Mouse (Mus musculus) heart, embryonic 12.5 days (tissue): ENCODE results near the gene Gm5141. TPM values are rescaled to one million over a fixed set of nuclear protein-coding genes. Genes with fewer than 3 reads are reported as not detected.
"Not testable (repeated sequence)": the region's sequence is repeated elsewhere in the genome, so short reads cannot be mapped to it uniquely, and the experiment has no call there.

Experiments
- ATAC-seq: fragments of 200-750 bp; cut with Nextera tagmentation; 2 replicates; pipeline ENCODE4 v1.8.0; 2017; ENCODE audit warnings: moderate TSS enrichment, moderate library complexity; ENCODE audit not compliant: insufficient number of reproducible peaks, low FRiP score
- H3K27ac ChIP-seq: fragments of 300-500 bp; sonication (generic); 2 replicates; pipeline ENCODE4 v1.5.1; 2016; ENCODE audit warnings: mild to moderate bottlenecking, moderate library complexity; ENCODE audit not compliant: poor library complexity, severe bottlenecking
- H3K27me3 ChIP-seq: fragments of 300-500 bp; sonication (generic); replicated peaks from 2 replicates; pipeline ENCODE4 v1.6.1; 2016; ENCODE audit warnings: mild to moderate bottlenecking, moderate library complexity
- H3K36me3 ChIP-seq: fragments of 300-500 bp; sonication (generic); 2 replicates; pipeline ENCODE4 v1.6.1; 2016; ENCODE audit warnings: mild to moderate bottlenecking, moderate library complexity
- H3K4me1 ChIP-seq: fragments of 300-500 bp; sonication (generic); replicated peaks from 2 replicates; pipeline ENCODE4 v1.6.1; 2016; ENCODE audit warnings: mild to moderate bottlenecking
- H3K4me2 ChIP-seq: fragments of 300-500 bp; sonication (generic); 2 replicates; pipeline ENCODE4 v1.6.1; 2016; ENCODE audit warnings: mild to moderate bottlenecking, moderate library complexity
- H3K4me3 ChIP-seq: fragments of 300-500 bp; sonication (generic); 2 replicates; pipeline ENCODE4 v1.5.1; 2016; ENCODE audit warnings: mild to moderate bottlenecking
- H3K9ac ChIP-seq: fragments of 300-500 bp; sonication (generic); 2 replicates; pipeline ENCODE4 v1.6.1; 2016; ENCODE audit warnings: mild to moderate bottlenecking, moderate library complexity
- H3K9me3 ChIP-seq: fragments of 300-500 bp; sonication (generic); replicated peaks from 2 replicates; pipeline ENCODE4 v1.6.1; 2016; ENCODE audit warnings: mild to moderate bottlenecking, moderate library complexity
- WGBS: fragments of 180-500 bp; shearing (Covaris S2); methylation state at CpG from one replicate; pipeline ENCODE4 v1.1.7; 2016; 5-methylcytosine and 5-hydroxymethylcytosine counted together
- polyA plus RNA-seq: library from polyadenylated mRNA; unstranded; fragments of >200 nt; fragmentation: Nextera tagmentation; extraction: Ambion mirVana; gene quantifications from 2 replicates; pipeline ENCODE4 v1.2.1, GENCODE M21; 2016

The Gm5141 gene
- polyA plus RNA-seq = 5.7 and 6.4 TPM in 2 replicates

DNA sequence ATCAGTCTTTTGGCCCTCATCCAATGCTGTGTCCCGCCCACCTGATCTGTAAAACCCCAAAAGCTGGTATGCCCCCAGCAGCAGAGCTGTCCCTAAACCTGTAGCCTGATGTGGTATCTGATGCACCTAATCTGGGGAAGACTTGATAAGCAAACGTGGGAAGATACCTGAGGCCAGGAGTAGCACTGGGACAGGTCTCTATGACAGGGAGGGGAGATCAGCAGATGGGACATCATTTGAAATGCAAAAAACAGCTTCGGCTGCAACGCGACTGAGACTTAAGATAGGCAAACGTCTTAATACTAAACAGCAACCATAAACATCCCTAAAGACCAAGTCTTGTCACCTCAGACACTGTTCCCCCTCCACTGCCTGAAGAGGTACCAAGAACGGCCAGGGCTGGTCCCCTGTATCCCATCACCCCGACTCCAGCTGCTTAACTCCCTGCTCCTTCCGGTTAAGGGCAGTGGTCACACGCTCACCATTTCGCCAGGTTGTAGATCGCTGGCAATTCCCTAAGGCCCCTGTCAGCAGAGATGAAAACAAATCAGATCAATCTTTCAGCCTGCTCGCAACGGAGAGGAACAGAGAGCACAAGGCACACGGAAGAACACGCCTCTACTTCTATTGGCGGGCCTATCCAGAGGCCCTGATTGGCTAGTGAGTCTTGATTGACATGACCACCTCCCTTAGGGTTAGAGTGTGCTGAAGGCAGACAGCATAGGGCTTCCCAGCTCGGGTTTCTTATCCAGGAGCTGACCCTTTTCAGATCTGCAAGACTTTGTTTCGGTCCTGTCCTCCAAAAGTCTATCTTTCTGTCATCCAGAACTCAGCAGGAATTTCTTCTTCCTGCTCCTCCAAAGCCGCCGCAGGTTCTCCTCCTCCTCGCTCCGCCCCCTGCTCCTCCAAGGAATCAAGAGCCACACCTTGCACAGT, at the start of gene Gm5141:
Gm5141 (minus strand) TSS at position 610 of the 936 bp plus-strand sequence.
- not testable (repeated sequence) for H3K27me3 ChIP-seq, H3K9me3 ChIP-seq, H3K4me1 ChIP-seq, H3K27ac ChIP-seq, H3K36me3 ChIP-seq
- H3K4me2 ChIP-seq = peak within 1 kb of the TSS; percentile 75
- 5% methylated on average over 22 of the region's 23 CpGs for WGBS
- peak; percentile 92 for ATAC-seq
- peak within 1 kb of the TSS; percentile 69 for H3K9ac ChIP-seq
- peak within 1 kb of the TSS; percentile 67 for H3K4me3 ChIP-seq

DNA sequence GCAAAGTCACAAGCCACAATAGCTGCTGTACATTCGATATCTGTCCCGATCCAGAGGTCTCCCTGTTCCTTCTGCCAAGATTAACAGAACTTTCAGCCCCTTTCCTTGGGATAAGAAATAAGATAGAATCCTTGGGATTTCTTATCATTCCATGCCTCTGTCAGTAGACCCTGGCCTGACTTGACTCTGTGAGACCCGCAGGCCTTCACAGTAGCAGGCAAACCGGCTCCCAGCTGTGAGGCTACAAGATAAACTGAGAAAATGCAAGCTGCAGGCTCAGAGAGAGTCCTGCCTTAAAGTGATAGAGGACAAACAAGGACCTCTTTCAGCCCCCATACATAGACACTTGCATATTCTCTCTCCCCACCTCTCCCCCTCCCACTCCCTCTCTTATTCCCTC, 47.7 kb upstream of the Gm5141 start:
- Histone ChIP-seq H3K27ac (no peak overlapping the region), H3K27me3 (no peaks in the 10 kb centered on the region), H3K4me2 (no peak overlapping the region), H3K9me3 (no peaks in the 10 kb centered on the region), H3K4me1 (no peaks in the 10 kb centered on the region), H3K9ac (no peak overlapping the region), H3K4me3 (no peak overlapping the region), H3K36me3 (no peaks in the 10 kb centered on the region)
- no peak for ATAC-seq
- WGBS = 11% methylated on average over 4 of the region's 4 CpGs

GRCm38 (mm10) chr13:62832239-62832638, 46.6 kb upstream of the Gm5141 start:
- no peak overlapping the region for H3K4me2 ChIP-seq
- 52% methylated on average over 2 of the region's 2 CpGs for WGBS
- H3K9me3 ChIP-seq = no peaks in the 10 kb centered on the region
- no peaks in the 10 kb centered on the region for H3K4me1 ChIP-seq
- H3K27me3 ChIP-seq = no peaks in the 10 kb centered on the region
- H3K36me3 ChIP-seq = no peaks in the 10 kb centered on the region
- H3K27ac ChIP-seq = no peak overlapping the region
- no peak for ATAC-seq
- no peak overlapping the region for H3K4me3 ChIP-seq
- no peak overlapping the region for H3K9ac ChIP-seq

DNA sequence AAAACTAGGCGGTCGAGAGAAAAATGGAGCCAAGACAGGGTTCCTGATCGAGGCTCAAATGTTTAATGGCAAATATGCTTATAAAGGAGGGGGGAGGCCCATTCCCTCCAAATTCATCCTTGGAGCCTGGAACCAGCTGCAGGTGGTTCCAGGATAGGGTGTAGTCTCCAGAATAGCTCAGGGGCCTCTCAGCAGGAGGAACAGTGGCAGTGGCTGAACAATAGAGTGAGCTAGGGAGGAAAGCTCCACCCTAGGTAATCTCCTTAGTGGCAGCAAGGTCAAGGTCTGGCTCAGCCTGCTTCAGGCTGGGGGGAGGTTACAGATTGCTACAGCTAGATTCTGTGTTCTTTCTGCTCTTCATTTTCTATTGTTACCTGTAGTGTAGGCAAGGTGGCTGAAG, 30.1 kb upstream of the Gm5141 start:
- H3K36me3 ChIP-seq, H3K4me2 ChIP-seq, H3K27me3 ChIP-seq, ATAC-seq, H3K4me1 ChIP-seq, H3K9ac ChIP-seq, H3K9me3 ChIP-seq, H3K4me3 ChIP-seq, H3K27ac ChIP-seq: not testable (repeated sequence)
- 84% methylated on average over 3 of the region's 3 CpGs for WGBS

GRCm38 (mm10) chr13:62812713-62813112, 27.1 kb upstream of the Gm5141 start:
- peak overlapping the region; percentile 60 for H3K9ac ChIP-seq
- no peaks in the 10 kb centered on the region for H3K36me3 ChIP-seq
- peaks cover 11% of the 10 kb centered on the region; the same call in 1 of the 2 replicates for H3K9me3 ChIP-seq
- 5% methylated on average over 30 of the region's 32 CpGs for WGBS
- H3K4me1 ChIP-seq = no peaks in the 10 kb centered on the region
- ATAC-seq = no peak
- no peak overlapping the region for H3K27ac ChIP-seq
- peak overlapping the region; percentile 80 for H3K4me2 ChIP-seq
- peak overlapping the region; percentile 52 for H3K4me3 ChIP-seq
- no peaks in the 10 kb centered on the region for H3K27me3 ChIP-seq

DNA sequence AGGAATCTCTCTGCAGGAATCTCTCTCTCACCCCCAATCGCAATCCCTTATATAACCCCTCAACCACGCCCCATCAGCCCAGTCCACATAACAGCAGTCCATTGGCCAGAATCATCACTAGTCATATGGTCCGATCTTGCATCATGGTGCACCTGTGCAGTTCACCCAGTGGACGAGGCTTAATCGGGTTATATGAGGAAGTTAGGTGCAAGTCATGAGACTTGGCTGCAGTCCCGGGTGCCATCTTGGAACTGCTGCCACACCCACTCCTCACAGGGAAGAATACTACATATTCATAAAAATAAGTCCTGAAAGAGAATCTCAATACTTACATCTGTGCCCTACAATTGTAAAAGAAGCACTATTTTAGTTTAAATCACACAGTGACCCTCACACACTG, 22.4 kb upstream of the Gm5141 start:
- not testable (repeated sequence) for H3K9ac ChIP-seq, H3K27ac ChIP-seq, H3K4me3 ChIP-seq, H3K4me2 ChIP-seq, H3K4me1 ChIP-seq, H3K9me3 ChIP-seq, H3K27me3 ChIP-seq, ATAC-seq, H3K36me3 ChIP-seq
- 84% methylated on average over 6 of the region's 6 CpGs for WGBS

DNA sequence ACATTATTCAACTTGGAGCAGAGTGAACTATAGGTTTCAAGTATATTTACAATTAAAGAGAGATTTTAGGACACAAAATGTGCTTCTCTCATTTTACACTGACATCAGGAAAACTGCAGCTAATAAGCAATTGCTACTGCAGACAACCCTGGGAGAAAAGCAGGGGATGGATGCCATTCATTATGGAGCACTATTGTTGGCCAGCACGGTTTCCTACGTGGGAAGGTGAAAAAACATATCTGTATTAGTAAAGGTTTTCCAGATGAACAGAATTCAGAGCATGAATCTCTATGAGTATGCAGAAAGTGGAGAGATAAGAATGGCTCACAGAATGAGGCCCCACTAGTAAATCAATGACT, 506 bp upstream of the Gm5141 start:
- Histone ChIP-seq H3K4me2 (peak overlapping the region; percentile 75), H3K4me3 (peak overlapping the region; percentile 67), H3K9ac (peak overlapping the region; percentile 58; the same call in 1 of the 2 replicates)
- H3K4me1 ChIP-seq, H3K27ac ChIP-seq, H3K27me3 ChIP-seq, ATAC-seq, H3K36me3 ChIP-seq, H3K9me3 ChIP-seq: not testable (repeated sequence)
- 45% methylated on average over 2 of the region's 2 CpGs for WGBS

GRCm38 (mm10) chr13:62763806-62764205, 21.8 kb downstream of the Gm5141 start:
- H3K4me1 ChIP-seq, H3K27ac ChIP-seq, H3K4me2 ChIP-seq, H3K36me3 ChIP-seq, H3K9ac ChIP-seq, H3K9me3 ChIP-seq, H3K27me3 ChIP-seq, ATAC-seq, H3K4me3 ChIP-seq: not testable (repeated sequence)
- WGBS = 61% methylated on average over 2 of the region's 2 CpGs

GRCm38 (mm10) chr13:62760432-62761415, 24.9 kb downstream of the Gm5141 start, which contains the start of gene Platr25:
Platr25 (minus strand) TSS chr13:62760709.
- peak; percentile 87 for ATAC-seq
- H3K9me3 ChIP-seq, H3K4me1 ChIP-seq, H3K27me3 ChIP-seq, H3K36me3 ChIP-seq: not testable (repeated sequence)
- Histone ChIP-seq H3K9ac (peak within 1 kb of the TSS; percentile 51; the same call in 1 of the 2 replicates), H3K4me3 (peak within 1 kb of the TSS; percentile 60), H3K4me2 (peak within 1 kb of the TSS; percentile 66), H3K27ac (peak within 1 kb of the TSS; percentile 57; the same call in 1 of the 2 replicates)
- 10% methylated on average over 20 of the region's 20 CpGs for WGBS

GRCm38 (mm10) chr13:62733322-62733721, 52.3 kb downstream of the Gm5141 start:
- H3K4me3 ChIP-seq = no peak overlapping the region
- no peaks in the 10 kb centered on the region for H3K27me3 ChIP-seq
- H3K4me1 ChIP-seq = no peaks in the 10 kb centered on the region
- H3K36me3 ChIP-seq = peaks cover 7% of the 10 kb centered on the region; the same call in 1 of the 2 replicates
- no peak overlapping the region for H3K27ac ChIP-seq
- no peak overlapping the region for H3K9ac ChIP-seq
- H3K9me3 ChIP-seq = no peaks in the 10 kb centered on the region
- ATAC-seq = no peak
- no peak overlapping the region for H3K4me2 ChIP-seq
- 89% methylated on average over 2 of the region's 2 CpGs for WGBS
